Mouse (Mus musculus): ENCODE data around the gene Dlec1. TPM values are rescaled to one million over a fixed set of nuclear protein-coding genes. Genes with fewer than 3 reads are reported as not detected.

Gene Dlec1
- total RNA-seq, 2 experiments from 2014 or later: 0.06 to 0.67 TPM

- ATAC-seq (replicated peaks; ENCODE audit: poor library complexity, severe bottlenecking): no peak
Measured at GRCm38 (mm10) chr9:119128436-119129181, 26.3 kb downstream of the Dlec1 start.

GRCm38 (mm10) chr9:119130692-119131091, 28.4 kb downstream of the Dlec1 start:
- ATAC-seq (replicated peaks; ENCODE audit: poor library complexity, severe bottlenecking): no peak

GRCm38 (mm10) chr9:119138836-119139235, 36.6 kb downstream of the Dlec1 start:
- no peak for ATAC-seq (replicated peaks; ENCODE audit: poor library complexity, severe bottlenecking)

GRCm38 (mm10) chr9:119142066-119142465, 39.8 kb downstream of the Dlec1 start:
- ATAC-seq (replicated peaks; ENCODE audit: poor library complexity, severe bottlenecking): no peak

GRCm38 (mm10) chr9:119143372-119143771, 41.1 kb downstream of the Dlec1 start:
- no peak for ATAC-seq (replicated peaks; ENCODE audit: poor library complexity, severe bottlenecking)

- ATAC-seq (replicated peaks; ENCODE audit: poor library complexity, severe bottlenecking): no peak
Measured at GRCm38 (mm10) chr9:119144696-119145095, 42.4 kb downstream of the Dlec1 start.

- no peak for ATAC-seq (replicated peaks; ENCODE audit: poor library complexity, severe bottlenecking)
Measured at GRCm38 (mm10) chr9:119145137-119145536, 42.9 kb downstream of the Dlec1 start.

GRCm38 (mm10) chr9:119145638-119146037, 43.4 kb downstream of the Dlec1 start:
- no peak for ATAC-seq (replicated peaks; ENCODE audit: poor library complexity, severe bottlenecking)

- no peak for ATAC-seq (replicated peaks; ENCODE audit: poor library complexity, severe bottlenecking)
Measured at GRCm38 (mm10) chr9:119146098-119146770, 44.0 kb downstream of the Dlec1 start.

GRCm38 (mm10) chr9:119149601-119150000, 47.3 kb downstream of the Dlec1 start:
- peak; percentile 49 for ATAC-seq (replicated peaks; ENCODE audit: poor library complexity, severe bottlenecking)

GRCm38 (mm10) chr9:119151751-119152150, 49.5 kb downstream of the Dlec1 start:
- ATAC-seq (replicated peaks; ENCODE audit: poor library complexity, severe bottlenecking): no peak

- no peak for ATAC-seq (replicated peaks; ENCODE audit: poor library complexity, severe bottlenecking)
Measured at GRCm38 (mm10) chr9:119155416-119155815, 53.1 kb downstream of the Dlec1 start.

GRCm38 (mm10) chr9:119155826-119156225, 53.5 kb downstream of the Dlec1 start:
- no peak for ATAC-seq (replicated peaks; ENCODE audit: poor library complexity, severe bottlenecking)

- peak; percentile 73; the same call in 1 of the 2 replicates for ATAC-seq (replicated peaks; ENCODE audit: poor library complexity, severe bottlenecking)
Measured at GRCm38 (mm10) chr9:119156278-119157201, 54.3 kb downstream of the Dlec1 start, which contains the start of gene Acaa1b. Acaa1b (minus strand) TSS chr9:119157093.

GRCm38 (mm10) chr9:119158861-119159260, 56.6 kb downstream of the Dlec1 start, which contains the start of gene Gm47289:
Gm47289 (plus strand) TSS chr9:119159161.
- ATAC-seq (replicated peaks; ENCODE audit: poor library complexity, severe bottlenecking): no peak

- ATAC-seq (replicated peaks; ENCODE audit: poor library complexity, severe bottlenecking): no peak
Measured at GRCm38 (mm10) chr9:119160689-119161088, 58.4 kb downstream of the Dlec1 start.

- no peak for ATAC-seq (replicated peaks; ENCODE audit: poor library complexity, severe bottlenecking)
Measured at GRCm38 (mm10) chr9:119164743-119165142, 62.5 kb downstream of the Dlec1 start.

- no peak for ATAC-seq (replicated peaks; ENCODE audit: poor library complexity, severe bottlenecking)
Measured at GRCm38 (mm10) chr9:119165548-119165947, 63.3 kb downstream of the Dlec1 start.

- ATAC-seq (replicated peaks; ENCODE audit: poor library complexity, severe bottlenecking): no peak
Measured at GRCm38 (mm10) chr9:119167608-119168007, 65.3 kb downstream of the Dlec1 start.

- no peak for ATAC-seq (replicated peaks; ENCODE audit: poor library complexity, severe bottlenecking)
Measured at GRCm38 (mm10) chr9:119179292-119179691, 77.0 kb downstream of the Dlec1 start.

Data from granulocyte monocyte progenitor cell, adult 5-6 weeks (primary cell).